Mouse (Mus musculus) midbrain, embryonic 11.5 days (tissue): ENCODE results near the gene Rsbn1l. TPM values are rescaled to one million over a fixed set of nuclear protein-coding genes. Genes with fewer than 3 reads are reported as not detected.

Source experiments
- ATAC-seq: fragments of 200-750 bp; cut with Nextera tagmentation; 2 replicates; pipeline ENCODE4 v1.8.0; 2017; ENCODE audit warnings: moderate TSS enrichment, moderate library complexity; ENCODE audit not compliant: low FRiP score
- DNase-seq: peaks from one replicate; pipeline ENCODE4 v3.0.0; 2015; ENCODE audit warnings: low spot score; ENCODE audit errors: missing footprints
- H3K27ac ChIP-seq: fragments of 300-500 bp; sonication (generic); 2 replicates; pipeline ENCODE4 v1.5.1; 2014; ENCODE audit warnings: low read depth, low read length
- H3K27me3 ChIP-seq: fragments of 300-500 bp; sonication (generic); 2 replicates; pipeline ENCODE4 v1.6.1; 2014; ENCODE audit warnings: mild to moderate bottlenecking, low read length, moderate library complexity, mixed read lengths; ENCODE audit not compliant: control insufficient read depth, insufficient read depth
- H3K36me3 ChIP-seq: fragments of 300-500 bp; sonication (generic); 2 replicates; pipeline ENCODE4 v1.6.1; 2014; ENCODE audit warnings: mild to moderate bottlenecking, low read length, moderate library complexity, mixed read lengths; ENCODE audit not compliant: control insufficient read depth, insufficient read depth
- H3K4me1 ChIP-seq: fragments of 300-500 bp; sonication (generic); 2 replicates; pipeline ENCODE4 v1.6.1; 2014; ENCODE audit warnings: low read length; ENCODE audit not compliant: control insufficient read depth, insufficient read depth
- H3K4me2 ChIP-seq: fragments of 300-500 bp; sonication (generic); 2 replicates; pipeline ENCODE4 v1.6.1; 2014; ENCODE audit warnings: mild to moderate bottlenecking, moderate library complexity
- H3K4me3 ChIP-seq: fragments of 300-500 bp; sonication (generic); 2 replicates; pipeline ENCODE4 v1.5.1; 2014; ENCODE audit warnings: low read depth, low read length
- H3K9ac ChIP-seq: fragments of 300-500 bp; sonication (generic); 2 replicates; pipeline ENCODE4 v1.6.1; 2014; ENCODE audit warnings: low read length
- H3K9me3 ChIP-seq: fragments of 300-500 bp; sonication (generic); 2 replicates; pipeline ENCODE4 v1.6.1; 2016; ENCODE audit warnings: low read length; ENCODE audit not compliant: control insufficient read depth
- WGBS: fragments of 180-500 bp; shearing (Covaris S2); extraction: QIAGEN DNeasy Blood & Tissue Kit; methylation state at CpG from one replicate; pipeline ENCODE4 v1.1.7; 2014; 5-methylcytosine and 5-hydroxymethylcytosine counted together
- polyA plus RNA-seq: library from polyadenylated mRNA; unstranded; fragments of >200 nt; fragmentation: Nextera tagmentation; extraction: Ambion mirVana; gene quantifications from 2 replicates; pipeline ENCODE4 v1.2.1, GENCODE M21; 2014

The Rsbn1l gene
- polyA plus RNA-seq, 1 experiment from 2014 or later, result 6.3 TPM

DNA sequence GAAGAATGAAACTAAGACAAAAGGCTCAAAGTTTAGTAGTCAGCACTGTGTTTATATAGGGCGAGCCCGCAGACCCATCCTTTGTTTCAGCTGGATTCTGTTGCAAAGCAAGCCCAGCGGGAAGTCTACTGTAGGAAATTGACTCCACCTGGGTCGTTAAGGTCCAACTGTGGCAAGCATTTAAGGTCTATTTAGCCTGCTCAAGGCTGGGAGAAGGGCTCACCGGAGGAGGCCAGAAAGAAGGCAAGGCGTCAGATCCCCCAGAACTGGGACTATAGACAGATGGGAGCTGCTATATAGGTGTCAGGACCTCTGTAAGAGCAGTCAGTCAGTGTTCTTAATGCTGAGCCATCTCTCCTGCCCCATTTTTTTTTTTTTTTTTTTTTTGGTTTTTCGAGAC lies 17.8 kb upstream of the Rsbn1l start:
- H3K27me3 ChIP-seq, result no peaks in the 10 kb centered on the region
- no peak overlapping the region for H3K9ac ChIP-seq
- no peaks in the 10 kb centered on the region for H3K36me3 ChIP-seq
- no peak for ATAC-seq
- no peak overlapping the region for H3K27ac ChIP-seq
- no peak overlapping the region for H3K4me3 ChIP-seq
- H3K9me3 ChIP-seq, result no peaks in the 10 kb centered on the region
- H3K4me2 ChIP-seq, result no peak overlapping the region
- no peak for DNase-seq
- no peaks in the 10 kb centered on the region for H3K4me1 ChIP-seq
- WGBS, result 24% methylated on average over 6 of the region's 7 CpGs

DNA sequence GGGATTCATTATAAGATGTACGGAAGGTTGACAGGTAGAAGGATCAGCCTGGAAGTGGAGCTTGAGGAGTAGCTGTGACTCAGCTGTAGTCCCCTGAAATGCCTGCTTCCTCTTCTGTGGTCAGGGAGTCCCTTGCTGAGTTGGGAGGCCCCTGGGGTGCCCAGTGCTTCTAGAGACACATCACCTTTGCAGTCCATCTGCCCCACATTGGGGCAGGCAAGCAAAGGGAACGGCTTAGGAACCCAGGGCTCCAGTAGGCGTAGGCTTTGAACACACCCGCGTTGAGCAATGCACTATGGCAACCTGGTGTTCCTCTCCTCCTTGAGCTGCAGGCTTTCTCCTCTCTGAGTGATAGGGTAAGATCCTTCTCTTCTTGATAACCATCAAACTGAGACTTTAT lies 16.9 kb upstream of the Rsbn1l start:
- H3K4me3 ChIP-seq, result no peak overlapping the region
- DNase-seq (no peak), ATAC-seq (no peak)
- H3K27ac ChIP-seq, result no peak overlapping the region
- no peak overlapping the region for H3K4me2 ChIP-seq
- 66% methylated on average over 5 of the region's 5 CpGs for WGBS
- H3K36me3 ChIP-seq, result no peaks in the 10 kb centered on the region
- H3K9ac ChIP-seq, result no peak overlapping the region
- H3K27me3 ChIP-seq, result no peaks in the 10 kb centered on the region
- no peaks in the 10 kb centered on the region for H3K4me1 ChIP-seq
- H3K9me3 ChIP-seq, result no peaks in the 10 kb centered on the region

DNA sequence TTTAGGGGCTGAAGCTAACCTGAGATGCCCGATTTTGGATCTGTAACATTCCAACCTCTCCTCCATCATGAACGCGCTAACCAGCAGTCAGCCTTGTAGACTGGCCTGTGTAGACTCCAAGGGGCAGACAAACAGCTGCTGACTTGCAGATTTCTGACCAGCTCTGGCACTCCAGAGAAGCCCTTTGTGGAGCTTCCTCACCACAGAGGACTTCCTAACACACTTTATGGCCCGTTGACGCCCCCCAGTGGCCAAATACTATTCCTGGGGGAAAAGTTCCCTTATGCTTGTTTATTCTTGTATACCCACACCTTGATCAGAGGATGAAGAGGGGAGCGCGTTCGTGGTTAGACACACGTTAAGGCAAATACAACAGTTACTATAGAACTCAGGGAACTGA lies 12.8 kb upstream of the Rsbn1l start:
- 70% methylated on average over 9 of the region's 9 CpGs for WGBS
- Histone ChIP-seq H3K27ac (no peak overlapping the region), H3K36me3 (no peaks in the 10 kb centered on the region), H3K4me1 (no peaks in the 10 kb centered on the region), H3K9me3 (no peaks in the 10 kb centered on the region), H3K9ac (no peak overlapping the region), H3K4me2 (no peak overlapping the region), H3K4me3 (no peak overlapping the region), H3K27me3 (no peaks in the 10 kb centered on the region)
- no peak for DNase-seq
- ATAC-seq, result no peak

DNA sequence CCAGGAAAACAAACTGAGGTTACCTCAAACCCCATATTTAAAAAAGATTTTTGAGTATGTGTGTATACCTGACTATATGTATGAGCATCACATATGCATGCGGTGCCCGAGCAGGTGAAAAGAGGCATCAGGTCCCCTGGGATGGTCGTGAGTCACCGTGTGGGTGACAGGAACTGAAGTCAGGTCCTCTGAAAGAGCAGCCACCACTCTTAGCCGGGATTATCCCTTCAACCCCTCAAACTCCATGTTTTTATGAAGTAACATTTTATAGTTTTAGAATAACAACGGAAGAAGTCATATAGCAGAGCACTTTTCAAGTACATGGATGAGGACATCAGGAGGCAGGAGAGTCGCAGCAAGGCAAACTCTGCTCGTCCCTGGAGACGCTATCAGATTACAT lies 12.3 kb upstream of the Rsbn1l start:
- Histone ChIP-seq H3K4me3 (no peak overlapping the region), H3K9ac (no peak overlapping the region), H3K4me1 (no peaks in the 10 kb centered on the region), H3K36me3 (no peaks in the 10 kb centered on the region), H3K27ac (no peak overlapping the region), H3K4me2 (no peak overlapping the region), H3K9me3 (no peaks in the 10 kb centered on the region), H3K27me3 (no peaks in the 10 kb centered on the region)
- no peak for DNase-seq
- 84% methylated on average over 9 of the region's 9 CpGs for WGBS
- ATAC-seq, result no peak

DNA sequence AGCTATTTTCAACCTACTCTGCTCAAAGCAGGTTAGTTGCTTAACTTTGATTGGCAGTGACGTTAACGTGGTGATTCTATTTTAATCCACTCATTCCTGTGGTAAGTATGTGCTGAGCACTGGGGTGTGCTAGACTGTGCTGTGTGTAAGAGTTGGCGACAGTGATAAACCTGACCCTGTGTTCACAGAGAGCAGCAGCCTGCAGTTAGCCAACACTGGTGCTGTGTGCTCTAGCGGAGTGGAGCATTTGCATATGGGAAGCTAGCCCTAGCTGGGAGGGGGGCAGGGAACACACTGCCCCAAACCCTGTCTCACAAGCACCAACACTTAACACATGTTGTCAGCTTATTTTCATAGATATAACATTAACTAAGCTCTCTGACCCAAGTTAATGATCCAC lies 11.7 kb upstream of the Rsbn1l start:
- Histone ChIP-seq H3K36me3 (no peaks in the 10 kb centered on the region), H3K9ac (no peak overlapping the region), H3K4me2 (no peak overlapping the region), H3K27me3 (no peaks in the 10 kb centered on the region), H3K27ac (no peak overlapping the region), H3K9me3 (no peaks in the 10 kb centered on the region), H3K4me1 (no peaks in the 10 kb centered on the region), H3K4me3 (no peak overlapping the region)
- no peak for DNase-seq
- ATAC-seq, result no peak
- WGBS, result 54% methylated on average over 4 of the region's 4 CpGs

DNA sequence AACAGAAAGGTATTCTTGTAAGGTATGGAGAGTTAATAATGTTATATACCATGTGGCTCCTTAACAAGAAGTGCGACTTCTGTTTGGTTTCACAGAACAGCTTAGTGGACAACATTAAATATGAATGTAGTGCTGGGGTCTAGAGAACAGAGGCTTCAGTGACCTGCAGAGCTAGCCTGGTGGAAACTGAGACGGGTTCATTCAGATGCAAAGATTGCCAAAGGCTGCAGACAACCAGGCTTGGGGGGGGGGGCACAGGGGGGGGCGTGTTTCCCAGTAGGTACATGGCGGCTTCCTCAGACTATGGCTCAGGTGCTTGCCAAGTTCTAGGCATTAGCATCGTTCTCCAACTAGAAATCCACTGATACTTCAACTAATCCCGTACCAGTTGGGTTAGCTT lies 8.2 kb upstream of the Rsbn1l start:
- H3K36me3 ChIP-seq, result no peaks in the 10 kb centered on the region
- no peaks in the 10 kb centered on the region for H3K9me3 ChIP-seq
- H3K9ac ChIP-seq, result no peak overlapping the region
- no peaks in the 10 kb centered on the region for H3K4me1 ChIP-seq
- H3K27ac ChIP-seq, result no peak overlapping the region
- WGBS, result 80% methylated on average over 6 of the region's 6 CpGs
- DNase-seq (no peak), ATAC-seq (no peak)
- H3K4me2 ChIP-seq, result no peak overlapping the region
- H3K4me3 ChIP-seq, result no peak overlapping the region
- no peaks in the 10 kb centered on the region for H3K27me3 ChIP-seq

DNA sequence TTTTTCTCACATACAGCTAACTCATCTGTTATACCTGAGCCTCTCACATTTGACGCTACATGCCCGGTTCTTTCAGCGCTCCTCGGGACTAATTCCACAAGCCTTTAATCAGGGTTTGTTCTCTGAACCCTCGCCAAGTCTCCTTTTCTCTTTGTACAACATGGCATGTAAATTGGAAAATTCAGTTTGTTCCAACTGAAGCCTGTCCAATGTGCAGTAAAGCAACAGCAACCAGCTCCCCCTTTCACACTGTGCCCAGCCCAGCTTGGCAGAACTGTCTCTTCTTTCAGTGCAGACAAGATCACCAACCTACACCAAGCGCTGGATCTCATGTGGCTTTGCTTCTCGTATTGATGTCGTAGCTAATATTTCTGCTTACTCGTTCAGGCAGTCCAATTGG lies 7.1 kb upstream of the Rsbn1l start:
- H3K4me1 ChIP-seq, result no peaks in the 10 kb centered on the region
- H3K4me2 ChIP-seq, result no peak overlapping the region
- DNase-seq (no peak), ATAC-seq (no peak)
- WGBS, result 97% methylated on average over 9 of the region's 9 CpGs
- H3K4me3 ChIP-seq, result no peak overlapping the region
- no peaks in the 10 kb centered on the region for H3K36me3 ChIP-seq
- H3K27ac ChIP-seq, result no peak overlapping the region
- H3K27me3 ChIP-seq, result no peaks in the 10 kb centered on the region
- H3K9ac ChIP-seq, result no peak overlapping the region
- H3K9me3 ChIP-seq, result no peaks in the 10 kb centered on the region

DNA sequence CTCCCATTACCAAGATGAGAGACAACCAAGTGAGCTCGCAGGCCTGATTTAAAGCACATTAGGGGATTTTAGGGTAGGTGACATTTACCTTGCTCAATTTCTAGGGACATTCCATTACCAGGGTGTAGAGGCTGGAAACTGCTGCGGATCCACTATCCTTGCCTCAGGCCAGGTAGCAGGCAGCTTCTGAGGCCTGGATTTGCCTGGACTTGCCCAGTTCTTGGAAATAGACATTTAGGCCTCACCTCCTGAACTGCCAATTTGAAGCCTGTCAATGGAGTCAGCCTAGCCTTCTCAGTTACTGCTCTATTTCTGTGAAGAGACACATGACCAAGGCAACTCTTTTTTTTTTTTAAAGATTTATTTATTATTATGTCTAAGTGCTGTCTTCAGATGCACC lies 4.7 kb upstream of the Rsbn1l start:
- no peak for ATAC-seq
- H3K4me1 ChIP-seq, result no peaks in the 10 kb centered on the region
- WGBS, result 95% methylated on average over 2 of the region's 2 CpGs
- H3K36me3 ChIP-seq, result no peaks in the 10 kb centered on the region
- H3K9ac ChIP-seq, result no peak overlapping the region
- H3K27me3 ChIP-seq, result no peaks in the 10 kb centered on the region
- peaks cover 4% of the 10 kb centered on the region; the same call in 1 of the 2 replicates for H3K9me3 ChIP-seq
- no peak for DNase-seq
- no peak overlapping the region for H3K4me3 ChIP-seq
- H3K27ac ChIP-seq, result no peak overlapping the region
- no peak overlapping the region for H3K4me2 ChIP-seq

DNA sequence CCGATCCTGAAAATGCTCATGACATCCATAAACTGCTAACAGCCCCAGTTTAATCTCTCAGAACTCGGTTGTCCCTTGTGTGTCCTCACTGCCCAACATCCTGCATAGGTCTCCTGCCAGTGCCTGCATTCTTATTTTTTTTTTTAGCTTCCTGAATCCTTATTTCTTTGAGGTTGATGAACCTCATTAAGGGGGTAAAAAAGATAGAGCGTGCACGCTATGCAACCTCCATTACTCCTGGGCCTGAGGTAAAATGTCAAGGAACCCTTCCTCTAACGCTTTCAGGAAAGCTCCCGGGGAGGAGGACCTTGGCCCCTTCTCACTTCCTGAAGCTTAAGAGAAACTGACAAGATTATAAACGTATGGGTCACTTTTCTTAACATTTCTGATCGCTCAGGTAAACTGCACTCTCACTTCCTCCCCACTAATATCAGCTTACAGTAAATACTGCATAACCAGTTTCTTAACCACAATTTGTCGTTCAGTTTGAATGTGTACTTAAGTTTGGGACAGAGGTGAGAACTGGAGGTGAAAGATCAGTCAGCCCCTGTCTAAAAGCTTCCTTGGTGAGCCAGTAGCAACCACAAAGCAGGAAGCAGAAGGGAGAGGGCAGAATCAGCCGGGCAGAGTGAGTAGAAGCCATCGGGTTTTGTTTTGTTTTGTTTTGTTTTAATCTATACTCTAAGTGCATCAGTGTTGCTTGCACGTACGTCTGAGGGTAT lies 923 bp downstream of the Rsbn1l start:
- no peak overlapping the region for H3K4me2 ChIP-seq
- H3K27me3 ChIP-seq, result no peaks in the 10 kb centered on the region
- DNase-seq (no peak), ATAC-seq (no peak)
- WGBS, result 81% methylated on average over 13 of the region's 13 CpGs
- H3K36me3 ChIP-seq, result no peaks in the 10 kb centered on the region
- H3K4me3 ChIP-seq, result no peak overlapping the region
- H3K9me3 ChIP-seq, result peaks cover 4% of the 10 kb centered on the region; the same call in 1 of the 2 replicates
- H3K4me1 ChIP-seq, result peaks cover 6% of the 10 kb centered on the region; the same call in 1 of the 2 replicates
- H3K9ac ChIP-seq, result no peak overlapping the region
- no peak overlapping the region for H3K27ac ChIP-seq
